20 mouse cellular contexts compared by ENCODE assay signal in genomic region chr17:11765117-11765516, GRCm38 (mm10).
DNase-seq lines count a peak whose midpoint lies in the region; ATAC-seq lines count a peak whose summit lies in the region.
"Had no signal": no experiment of that assay in that cellular context is flagged by ENCODE, and none has a peak within 500 bp of the region (broad histone marks: within the 10 kb centered on the region; RNA-seq: fewer than 3 reads in every experiment).

No protein-coding gene starts in this region.

- H3K36me3 ChIP-seq in forebrain, embryonic 10.5 days (replicated peaks) = no peaks in the 10 kb centered on the region
- no peaks in the 10 kb centered on the region for H3K36me3 ChIP-seq in forebrain, embryonic 15.5 days
- H3K36me3 ChIP-seq in midbrain, embryonic 10.5 days = no peaks in the 10 kb centered on the region
- no peaks in the 10 kb centered on the region for H3K36me3 ChIP-seq in midbrain, embryonic 14.5 days (ENCODE audit: control insufficient read depth, insufficient read depth, low read length)
- H3K36me3 ChIP-seq in forebrain, embryonic 13.5 days (ENCODE audit: poor library complexity, severe bottlenecking) = no peaks in the 10 kb centered on the region
- H3K36me3 ChIP-seq: embryonic facial prominence, embryonic 13.5 days; G1E; heart, embryonic 12.5 days; hindbrain, embryonic 15.5 days had no signal

- H3K27me3 ChIP-seq in forebrain, embryonic 10.5 days (ENCODE audit: poor library complexity, severe bottlenecking) = no peaks in the 10 kb centered on the region
- H3K27me3 ChIP-seq in forebrain, embryonic 15.5 days = no peaks in the 10 kb centered on the region
- no peaks in the 10 kb centered on the region for H3K27me3 ChIP-seq in midbrain, embryonic 10.5 days (ENCODE audit: low read depth, poor library complexity, severe bottlenecking)
- no peaks in the 10 kb centered on the region for H3K27me3 ChIP-seq in midbrain, embryonic 14.5 days (ENCODE audit: control insufficient read depth, insufficient read depth, low read length)
- H3K27me3 ChIP-seq in forebrain, embryonic 13.5 days = no peaks in the 10 kb centered on the region
- H3K27me3 ChIP-seq: embryonic facial prominence, embryonic 13.5 days; hindbrain, embryonic 15.5 days had no signal

- no peak overlapping the region for H3K4me3 ChIP-seq in forebrain, embryonic 10.5 days
- no peak overlapping the region for H3K4me3 ChIP-seq in forebrain, embryonic 15.5 days
- H3K4me3 ChIP-seq in midbrain, embryonic 10.5 days = no peak overlapping the region
- H3K4me3 ChIP-seq in midbrain, embryonic 14.5 days (replicated peaks; ENCODE audit: low read depth, low read length) = no peak overlapping the region
- no peak overlapping the region for H3K4me3 ChIP-seq in forebrain, embryonic 13.5 days
- H3K4me3 ChIP-seq: embryonic facial prominence, embryonic 13.5 days; heart, embryonic 12.5 days; hindbrain, embryonic 15.5 days had no signal

- no peak for DNase-seq in forebrain, embryonic 10.5 days (ENCODE audit: extremely low spot score, low spot score)
- DNase-seq in midbrain, embryonic 10.5 days (ENCODE audit: low spot score) = no peak
- DNase-seq in midbrain, embryonic 14.5 days = no peak
- peak; percentile 55 for DNase-seq in retina, postnatal 1 day
- DNase-seq: adrenal gland, adult 8-10 months; adrenal gland, postnatal 36 days; B cell, adult 2 months; cerebellum, adult 18-20 months; cerebellum, adult 9-11 months; cerebellum, postnatal 36 days; gastrocnemius, postnatal 14 days; heart, postnatal 36 days had no signal

- H3K4me2 ChIP-seq in forebrain, embryonic 15.5 days (replicated peaks) = no peak overlapping the region
- no peak overlapping the region for H3K4me2 ChIP-seq in midbrain, embryonic 14.5 days (ENCODE audit: low read length)
- H3K4me2 ChIP-seq in forebrain, embryonic 13.5 days = no peak overlapping the region
- H3K4me2 ChIP-seq: embryonic facial prominence, embryonic 13.5 days; heart, embryonic 12.5 days; hindbrain, embryonic 15.5 days had no signal

- H3K27ac ChIP-seq in forebrain, embryonic 10.5 days = peak overlapping the region; percentile 30; the same call in 1 of the 2 replicates
- no peak overlapping the region for H3K27ac ChIP-seq in forebrain, embryonic 15.5 days (replicated peaks)
- H3K27ac ChIP-seq in midbrain, embryonic 10.5 days (replicated peaks) = 0 out of 2 replicates have a peak overlapping the region, but pooled peaks have one; percentile 13
- H3K27ac ChIP-seq in midbrain, embryonic 14.5 days (replicated peaks; ENCODE audit: low read depth, low read length) = no peak overlapping the region
- no peak overlapping the region for H3K27ac ChIP-seq in forebrain, embryonic 13.5 days
- H3K27ac ChIP-seq: embryonic facial prominence, embryonic 13.5 days; hindbrain, embryonic 15.5 days had no signal

- H3K9ac ChIP-seq in forebrain, embryonic 15.5 days (replicated peaks) = no peak overlapping the region
- H3K9ac ChIP-seq in midbrain, embryonic 14.5 days (replicated peaks; ENCODE audit: low read length) = no peak overlapping the region
- no peak overlapping the region for H3K9ac ChIP-seq in forebrain, embryonic 13.5 days
- H3K9ac ChIP-seq: embryonic facial prominence, embryonic 13.5 days; heart, embryonic 12.5 days; hindbrain, embryonic 15.5 days had no signal

- WGBS in forebrain, embryonic 10.5 days = 47% methylated on average over 3 of the region's 3 CpGs
- 6% methylated on average over 3 of the region's 3 CpGs for WGBS in forebrain, embryonic 15.5 days
- 75% methylated on average over 3 of the region's 3 CpGs for WGBS in midbrain, embryonic 10.5 days
- 48% methylated on average over 3 of the region's 3 CpGs for WGBS in midbrain, embryonic 14.5 days
- WGBS in forebrain, embryonic 13.5 days = 11% methylated on average over 3 of the region's 3 CpGs

- no peak for ATAC-seq in forebrain, embryonic 15.5 days (replicated peaks)
- ATAC-seq in midbrain, embryonic 14.5 days (ENCODE audit: low FRiP score, low TSS enrichment) = no peak
- peak; percentile 30; the same call in 1 of the 2 replicates for ATAC-seq in forebrain, embryonic 13.5 days
- ATAC-seq in erythroid progenitor cell, adult 5-6 weeks (replicated peaks; ENCODE audit: low FRiP score, poor library complexity, severe bottlenecking) = no peak
- ATAC-seq: CD4-positive, CD25-positive, alpha-beta regulatory T cell, adult 4 months had no signal

- peaks cover 24% of the 10 kb centered on the region for H3K4me1 ChIP-seq in forebrain, embryonic 10.5 days
- peaks cover 14% of the 10 kb centered on the region; the same call in 1 of the 2 replicates for H3K4me1 ChIP-seq in forebrain, embryonic 15.5 days
- H3K4me1 ChIP-seq in midbrain, embryonic 10.5 days = peaks cover 14% of the 10 kb centered on the region
- H3K4me1 ChIP-seq in midbrain, embryonic 14.5 days (ENCODE audit: control insufficient read depth, insufficient read depth, low read length) = peaks cover 7% of the 10 kb centered on the region; the same call in 1 of the 2 replicates
- peaks cover 17% of the 10 kb centered on the region for H3K4me1 ChIP-seq in forebrain, embryonic 13.5 days
- H3K4me1 ChIP-seq: heart, embryonic 12.5 days had no signal

- peaks cover 4% of the 10 kb centered on the region; the same call in 1 of the 2 replicates for H3K9me3 ChIP-seq in forebrain, embryonic 10.5 days
- no peaks in the 10 kb centered on the region for H3K9me3 ChIP-seq in forebrain, embryonic 15.5 days
- H3K9me3 ChIP-seq in midbrain, embryonic 10.5 days (replicated peaks) = no peaks in the 10 kb centered on the region
- no peaks in the 10 kb centered on the region for H3K9me3 ChIP-seq in midbrain, embryonic 14.5 days (ENCODE audit: control insufficient read depth, low read length)
- H3K9me3 ChIP-seq in forebrain, embryonic 13.5 days (replicated peaks) = no peaks in the 10 kb centered on the region
- H3K9me3 ChIP-seq: embryonic facial prominence, embryonic 13.5 days; G1E; heart, embryonic 12.5 days; hindbrain, embryonic 15.5 days had no signal

Comparison
In these comparisons a context has a peak if more than half of its experiments do, and no peak if none do; other contexts are left out.
1. H3K27ac ChIP-seq: peak in forebrain, embryonic 10.5 days (single experiment) and midbrain, embryonic 10.5 days (single experiment); none in forebrain, embryonic 15.5 days (single experiment), midbrain, embryonic 14.5 days (single experiment) and forebrain, embryonic 13.5 days (single experiment).